Mouse (Mus musculus): Measurements from ENCODE around the gene Col8a2.

Col8a2 gene

GRCm38 (mm10) chr4:126331751-126332150 is 45.2 kb downstream of the Col8a2 start:
- DNase-seq (ENCODE audit: low spot score): no peak

DNA sequence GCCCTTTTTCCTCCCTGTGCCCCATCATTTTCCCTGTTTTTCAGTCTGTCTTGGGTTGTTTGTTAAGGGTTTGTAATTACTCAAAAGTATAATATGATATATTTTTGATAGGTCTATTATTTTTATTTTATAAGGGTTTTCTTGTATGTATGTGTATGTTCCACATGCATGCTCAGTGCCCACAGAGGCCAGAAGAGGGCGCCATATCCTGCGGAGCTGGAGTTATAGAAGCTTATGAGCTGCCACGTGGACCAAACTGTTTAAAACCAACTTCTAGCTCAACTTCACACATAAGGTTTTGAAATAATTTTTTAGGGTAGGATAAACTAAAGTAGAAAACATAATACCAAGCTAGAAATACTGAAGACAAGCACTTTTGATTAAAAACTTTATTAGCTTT is 45.8 kb downstream of the Col8a2 start:
- peak; percentile 35 for DNase-seq (ENCODE audit: low spot score)

- DNase-seq (ENCODE audit: low spot score): no peak
These were observed 52.9 kb downstream of the Col8a2 start for GRCm38 (mm10) chr4:126339461-126339860.

- DNase-seq (ENCODE audit: low spot score): no peak
These were observed 56.9 kb downstream of the Col8a2 start for GRCm38 (mm10) chr4:126343451-126343850.

GRCm38 (mm10) chr4:126360069-126360468 is 73.5 kb downstream of the Col8a2 start:
- no peak for DNase-seq (ENCODE audit: low spot score)
